ENCODE assay signal across 15 mouse cellular contexts in genomic region chr13:115451244-115451643, GRCm38 (mm10).
A peak's percentile ranks its signal among the peaks of the same experiment; 100 is the strongest.
DNase-seq lines count a peak whose midpoint lies in the region; ATAC-seq and TF ChIP-seq lines count a peak whose summit lies in the region.
"Had no signal": no experiment of that assay in that cellular context is flagged by ENCODE, and none has a peak within 500 bp of the region (broad histone marks: within the 10 kb centered on the region; RNA-seq: fewer than 3 reads in every experiment).

No protein-coding gene starts in this region.

- ATAC-seq in embryonic facial prominence, embryonic 11.5 days (replicated peaks; ENCODE audit: insufficient number of reproducible peaks, low FRiP score, low TSS enrichment, low read depth), result no peak
- peak; percentile 48; the same call in 1 of the 2 replicates for ATAC-seq in megakaryocyte progenitor cell, adult 5-6 weeks (replicated peaks; ENCODE audit: poor library complexity)
- ATAC-seq in cerebellum, adult (ENCODE audit: insufficient number of reproducible peaks, low FRiP score, low TSS enrichment), result no peak

- WGBS in embryonic facial prominence, embryonic 11.5 days, result 3% methylated on average over 1 of the region's 1 CpGs
- WGBS in embryonic facial prominence, embryonic 10.5 days, result 6% methylated on average over 1 of the region's 1 CpGs

- H3K27me3 ChIP-seq in embryonic facial prominence, embryonic 11.5 days (ENCODE audit: control insufficient read depth, insufficient read depth, low read length), result no peaks in the 10 kb centered on the region
- no peaks in the 10 kb centered on the region for H3K27me3 ChIP-seq in embryonic facial prominence, embryonic 10.5 days (replicated peaks; ENCODE audit: low read depth, poor library complexity, severe bottlenecking)
- H3K27me3 ChIP-seq: hindbrain, embryonic 15.5 days; limb, embryonic 13.5 days; neural tube, embryonic 15.5 days had no signal

- DNase-seq in embryonic facial prominence, embryonic 11.5 days (ENCODE audit: low spot score), result peak; percentile 54
- no peak for DNase-seq in embryonic facial prominence, embryonic 10.5 days (ENCODE audit: low spot score)
- no peak for DNase-seq in left cerebral cortex, adult 2 months (ENCODE audit: extremely low spot score in 1 of 2, low spot score in 2 of 2)
- DNase-seq in left cerebral cortex, postnatal 10 days (ENCODE audit: extremely low spot score in 1 of 2, low spot score in 2 of 2), result no peak
- DNase-seq in Muller cell, postnatal 12 days (ENCODE audit: inconsistent ontology term), result peak; percentile 5
- DNase-seq in right cerebral cortex, adult 18-20 months, result no peak
- DNase-seq: B cell, adult 2 months; cerebellum, adult 2 months; thymus, postnatal 36 days had no signal

- no peak overlapping the region for H3K4me3 ChIP-seq in embryonic facial prominence, embryonic 11.5 days (ENCODE audit: low read depth, low read length)
- no peak overlapping the region for H3K4me3 ChIP-seq in embryonic facial prominence, embryonic 10.5 days
- H3K4me3 ChIP-seq in left cerebral cortex, adult 2 months, result no peak overlapping the region
- H3K4me3 ChIP-seq: hindbrain, embryonic 15.5 days; limb, embryonic 13.5 days; midbrain, embryonic 12.5 days; neural tube, embryonic 15.5 days had no signal

- intact Hi-C loops in left cerebral cortex, adult 2 months (cut with DNase I), result loop anchor here (2.0 kb wide), 1 partner anchor 1262 kb away; no protein-coding TSS in a partner anchor
- intact Hi-C loops in left cerebral cortex, postnatal 10 days (cut with DNase I), result no loop called here

- H3K4me2 ChIP-seq in embryonic facial prominence, embryonic 11.5 days (ENCODE audit: low read depth, low read length), result no peak overlapping the region
- H3K4me2 ChIP-seq: hindbrain, embryonic 15.5 days; limb, embryonic 13.5 days; midbrain, embryonic 12.5 days; neural tube, embryonic 15.5 days had no signal

- H3K9ac ChIP-seq in embryonic facial prominence, embryonic 11.5 days (replicated peaks; ENCODE audit: low read length), result no peak overlapping the region
- H3K9ac ChIP-seq: hindbrain, embryonic 15.5 days; limb, embryonic 13.5 days; midbrain, embryonic 12.5 days; neural tube, embryonic 15.5 days had no signal

- no peak overlapping the region for H3K27ac ChIP-seq in embryonic facial prominence, embryonic 11.5 days (replicated peaks; ENCODE audit: low read depth, low read length)
- H3K27ac ChIP-seq in embryonic facial prominence, embryonic 10.5 days (replicated peaks), result no peak overlapping the region
- no peak overlapping the region for H3K27ac ChIP-seq in left cerebral cortex, adult 2 months
- H3K27ac ChIP-seq: hindbrain, embryonic 15.5 days; limb, embryonic 13.5 days; midbrain, embryonic 12.5 days; neural tube, embryonic 15.5 days had no signal

- peak; percentile 77 for TF ChIP-seq CTCF in left cerebral cortex, adult 2 months (IDR thresholded peaks at IDR 0.05)

- no peaks in the 10 kb centered on the region for H3K4me1 ChIP-seq in embryonic facial prominence, embryonic 11.5 days (ENCODE audit: control insufficient read depth, insufficient read depth, low read length)
- no peaks in the 10 kb centered on the region for H3K4me1 ChIP-seq in embryonic facial prominence, embryonic 10.5 days
- H3K4me1 ChIP-seq: hindbrain, embryonic 15.5 days; limb, embryonic 13.5 days; midbrain, embryonic 12.5 days; neural tube, embryonic 15.5 days had no signal

- no peaks in the 10 kb centered on the region for H3K9me3 ChIP-seq in embryonic facial prominence, embryonic 11.5 days (replicated peaks; ENCODE audit: control insufficient read depth, low read length)
- no peaks in the 10 kb centered on the region for H3K9me3 ChIP-seq in embryonic facial prominence, embryonic 10.5 days
- H3K9me3 ChIP-seq: hindbrain, embryonic 15.5 days; limb, embryonic 13.5 days; midbrain, embryonic 12.5 days; neural tube, embryonic 15.5 days had no signal

- H3K36me3 ChIP-seq in embryonic facial prominence, embryonic 11.5 days (replicated peaks; ENCODE audit: control insufficient read depth, insufficient read depth, low read depth, low read length), result no peaks in the 10 kb centered on the region
- no peaks in the 10 kb centered on the region for H3K36me3 ChIP-seq in embryonic facial prominence, embryonic 10.5 days (replicated peaks)
- H3K36me3 ChIP-seq: hindbrain, embryonic 15.5 days; limb, embryonic 13.5 days; midbrain, embryonic 12.5 days; neural tube, embryonic 15.5 days had no signal

Comparison
In these comparisons a context has a peak if more than half of its experiments do, and no peak if none do; other contexts are left out.
1. DNase-seq: peak in embryonic facial prominence, embryonic 11.5 days (single experiment) and Muller cell, postnatal 12 days (single experiment); none in embryonic facial prominence, embryonic 10.5 days (single experiment), left cerebral cortex, adult 2 months (0 of 2), left cerebral cortex, postnatal 10 days (0 of 2) and right cerebral cortex, adult 18-20 months (single experiment).